Mouse (Mus musculus) liver, postnatal 0 days (tissue): ENCODE results near the gene Exosc8.

Experiments
- CTCF ChIP-seq: sonication (generic); IDR thresholded peaks from 2 replicates; pipeline ENCODE4 v1.5.1; 2016; ENCODE audit warnings: antibody characterized with exemption, low read depth
- EP300 ChIP-seq: IDR thresholded peaks from 2 replicates; pipeline ENCODE4 v1.6.1; 2016; ENCODE audit warnings: antibody characterized with exemption, low read depth, mild to moderate bottlenecking

GRCm38 (mm10) chr3:54759211-54759610, 24.0 kb upstream of the Exosc8 start:
- TF ChIP-seq EP300 (no peak), CTCF (no peak)
